In the genomic region with DNA sequence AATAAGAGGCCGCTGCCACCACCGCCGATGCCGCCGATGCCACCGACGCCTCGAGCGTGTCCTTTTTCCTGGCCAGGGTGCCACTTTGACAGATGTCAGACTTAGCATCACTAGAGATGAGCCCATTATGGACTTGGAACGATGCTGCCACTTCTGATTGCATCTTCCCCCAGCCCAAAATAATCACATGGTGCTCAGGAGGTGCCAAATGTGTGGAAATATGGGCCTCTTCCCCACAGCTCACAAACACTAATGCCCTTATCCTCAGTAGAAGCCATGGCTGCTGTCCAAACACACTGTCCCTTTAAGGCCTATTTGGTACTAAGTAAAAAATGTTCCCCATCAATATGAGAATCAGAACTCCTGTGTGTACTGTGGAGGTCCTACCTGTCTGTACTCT, we compare ENCODE assay signal across 25 mouse cellular contexts.
"Had no signal": no experiment of that assay in that cellular context is flagged by ENCODE, and none has a peak within 500 bp of the region (broad histone marks: within the 10 kb centered on the region; RNA-seq: fewer than 3 reads in every experiment).

No protein-coding gene starts in this region.

- H3K4me2 ChIP-seq: limb, embryonic 13.5 days; liver, embryonic 12.5 days; liver, embryonic 15.5 days; midbrain, embryonic 13.5 days; neural tube, embryonic 12.5 days; neural tube, embryonic 15.5 days had no signal

- H3K27ac ChIP-seq: layer of hippocampus, adult 2 months; left cerebral cortex, adult 2 months; limb, embryonic 10.5 days; limb, embryonic 13.5 days; liver, embryonic 12.5 days; liver, embryonic 15.5 days; midbrain, embryonic 10.5 days; midbrain, embryonic 13.5 days; neural tube, embryonic 12.5 days; neural tube, embryonic 15.5 days; stomach, postnatal 0 days had no signal

- H3K27me3 ChIP-seq: limb, embryonic 13.5 days; liver, embryonic 12.5 days; liver, embryonic 15.5 days; midbrain, embryonic 13.5 days; neural tube, embryonic 12.5 days; neural tube, embryonic 15.5 days had no signal

- H3K4me3 ChIP-seq: layer of hippocampus, adult 2 months; left cerebral cortex, adult 2 months; limb, embryonic 10.5 days; limb, embryonic 13.5 days; liver, embryonic 12.5 days; liver, embryonic 15.5 days; megakaryocyte, embryonic 14.5 days; midbrain, embryonic 10.5 days; midbrain, embryonic 13.5 days; neural tube, embryonic 12.5 days; neural tube, embryonic 15.5 days had no signal

- H3K9ac ChIP-seq: limb, embryonic 13.5 days; liver, embryonic 12.5 days; liver, embryonic 15.5 days; midbrain, embryonic 13.5 days; neural tube, embryonic 12.5 days; neural tube, embryonic 15.5 days had no signal

- ATAC-seq: liver, embryonic 12.5 days; midbrain, embryonic 13.5 days had no signal

- H3K9me3 ChIP-seq: limb, embryonic 10.5 days; limb, embryonic 13.5 days; liver, embryonic 12.5 days; liver, embryonic 15.5 days; midbrain, embryonic 10.5 days; midbrain, embryonic 13.5 days; neural tube, embryonic 12.5 days; neural tube, embryonic 15.5 days had no signal

- DNase-seq: kidney, adult 18-20 months; kidney, adult 9 months; kidney, postnatal 14 days; kidney, postnatal 4 days; layer of hippocampus, postnatal 36 days; liver; lung, adult 18-20 months; right cerebral cortex, adult 18-20 months; right cerebral cortex, postnatal 14 days; right cerebral cortex, postnatal 4 days; thymus, adult 2 months; thymus, postnatal 14 days; thymus, postnatal 4 days had no signal

- H3K4me1 ChIP-seq: liver, embryonic 12.5 days; liver, embryonic 15.5 days; megakaryocyte, embryonic 14.5 days; neural tube, embryonic 12.5 days had no signal

- H3K36me3 ChIP-seq: liver, embryonic 12.5 days; liver, embryonic 15.5 days; midbrain, embryonic 13.5 days; neural tube, embryonic 15.5 days had no signal
